In genomic region chr7:66969199-66969598, GRCm38 (mm10) we compare ENCODE assay signal across 20 mouse cellular contexts.
DNase-seq lines count a peak whose midpoint lies in the region; ATAC-seq and TF ChIP-seq lines count a peak whose summit lies in the region.
"Had no signal": no experiment of that assay in that cellular context is flagged by ENCODE, and none has a peak within 500 bp of the region (broad histone marks: within the 10 kb centered on the region; RNA-seq: fewer than 3 reads in every experiment).

No protein-coding gene starts in this region.

- 14% methylated on average over 2 of the region's 2 CpGs for WGBS in intestine, embryonic 14.5 days
- 35% methylated on average over 2 of the region's 2 CpGs for WGBS in intestine, postnatal 0 days
- 34% methylated on average over 2 of the region's 2 CpGs for WGBS in stomach, embryonic 15.5 days
- 73% methylated on average over 2 of the region's 2 CpGs for WGBS in midbrain, postnatal 0 days

- peaks cover 49% of the 10 kb centered on the region for H3K4me1 ChIP-seq in intestine, embryonic 14.5 days (replicated peaks; ENCODE audit: control insufficient read depth, insufficient read depth, low read length)
- no peaks in the 10 kb centered on the region for H3K4me1 ChIP-seq in intestine, postnatal 0 days (replicated peaks; ENCODE audit: control insufficient read depth, insufficient read depth, low read length)
- peaks cover 0 to 4% of the 10 kb centered on the region in 2 experiments; a peak in 2 of 4 replicates for H3K4me1 ChIP-seq in MEL (ENCODE audit: control insufficient read depth in 1 of 2, insufficient read depth in 2 of 2, low read length in 2 of 2)
- H3K4me1 ChIP-seq in stomach, embryonic 15.5 days: peaks cover 5% of the 10 kb centered on the region; the same call in 1 of the 2 replicates
- peaks cover 4% of the 10 kb centered on the region; the same call in 1 of the 2 replicates for H3K4me1 ChIP-seq in midbrain, postnatal 0 days (ENCODE audit: insufficient read depth, low read length)

- H3K36me3 ChIP-seq in intestine, embryonic 14.5 days (ENCODE audit: control insufficient read depth, insufficient read depth, low read length): no peaks in the 10 kb centered on the region
- H3K36me3 ChIP-seq in intestine, postnatal 0 days (ENCODE audit: control insufficient read depth, insufficient read depth): no peaks in the 10 kb centered on the region
- no peaks in the 10 kb centered on the region; a peak in 1 of 4 replicates for H3K36me3 ChIP-seq in MEL (ENCODE audit: control insufficient read depth in 1 of 2, insufficient read depth in 2 of 2, low read length in 2 of 2)
- no peaks in the 10 kb centered on the region for H3K36me3 ChIP-seq in stomach, embryonic 15.5 days
- H3K36me3 ChIP-seq in midbrain, postnatal 0 days (ENCODE audit: insufficient read depth, low read length): no peaks in the 10 kb centered on the region
- H3K36me3 ChIP-seq: hindbrain, embryonic 15.5 days; kidney, embryonic 15.5 days; liver, embryonic 13.5 days; midbrain, embryonic 10.5 days had no signal

- TF ChIP-seq EP300 in MEL (IDR thresholded peaks at IDR 0.05; ENCODE audit: low read depth in 1 of 2, low read length in 2 of 2): peak in 1 of 2 experiments; percentile 17; a peak in 2 of 4 replicates

- TF ChIP-seq CTCF in intestine, postnatal 0 days (IDR thresholded peaks at IDR 0.05; ENCODE audit: low read depth): no peak
- no peak for TF ChIP-seq CTCF in MEL (IDR thresholded peaks at IDR 0.05 in 2 of 3, conservative IDR thresholded peaks at IDR 0.05 in 1 of 3; ENCODE audit: control insufficient read depth in 1 of 3, insufficient read depth in 1 of 3, low read depth in 2 of 3, low read length in 3 of 3, poor library complexity in 1 of 3, severe bottlenecking in 1 of 3)
- no peak for TF ChIP-seq CTCF in midbrain, postnatal 0 days (IDR thresholded peaks at IDR 0.05)

- no peak for TF ChIP-seq POLR2A in MEL (IDR thresholded peaks at IDR 0.05; ENCODE audit: control insufficient read depth in 1 of 2, insufficient read depth in 1 of 2, low read depth in 1 of 2, low read length in 2 of 2, poor library complexity in 1 of 2)

- no peak overlapping the region for H3K4me3 ChIP-seq in intestine, embryonic 14.5 days (ENCODE audit: low read depth, low read length)
- no peak overlapping the region for H3K4me3 ChIP-seq in intestine, postnatal 0 days (ENCODE audit: low read depth, low read length)
- H3K4me3 ChIP-seq in MEL (ENCODE audit: control insufficient read depth in 1 of 2, insufficient read depth in 1 of 2, low read depth in 2 of 2, low read length in 2 of 2): no peak overlapping the region
- H3K4me3 ChIP-seq in stomach, embryonic 15.5 days (replicated peaks): no peak overlapping the region
- no peak overlapping the region for H3K4me3 ChIP-seq in midbrain, postnatal 0 days (ENCODE audit: low read depth, low read length)
- H3K4me3 ChIP-seq: hindbrain, embryonic 15.5 days; kidney, embryonic 15.5 days; layer of hippocampus, adult 2 months; liver, embryonic 13.5 days; midbrain, embryonic 10.5 days had no signal

- TF ChIP-seq RAD21 in MEL (IDR thresholded peaks at IDR 0.05; ENCODE audit: low read depth, low read length): no peak

- peak overlapping the region; percentile 38; the same call in 1 of the 2 replicates for H3K27ac ChIP-seq in intestine, embryonic 14.5 days (ENCODE audit: low read depth)
- no peak overlapping the region for H3K27ac ChIP-seq in intestine, postnatal 0 days (ENCODE audit: low read depth, low read length)
- H3K27ac ChIP-seq in MEL (ENCODE audit: control insufficient read depth, low read depth, low read length): no peak overlapping the region; the same call in 1 of the 2 replicates
- peak overlapping the region; percentile 21; the same call in 1 of the 2 replicates for H3K27ac ChIP-seq in stomach, embryonic 15.5 days
- H3K27ac ChIP-seq in midbrain, postnatal 0 days (ENCODE audit: low read depth, low read length): no peak overlapping the region
- H3K27ac ChIP-seq: hindbrain, embryonic 15.5 days; kidney, embryonic 15.5 days; layer of hippocampus, adult 2 months; liver, embryonic 13.5 days; midbrain, embryonic 10.5 days had no signal

- H3K79me2 ChIP-seq in MEL (ENCODE audit: control insufficient read depth, insufficient read depth, low read length, poor library complexity): no peaks in the 10 kb centered on the region

- no peak overlapping the region for H3K9ac ChIP-seq in intestine, embryonic 14.5 days (ENCODE audit: low read length)
- no peak overlapping the region for H3K9ac ChIP-seq in intestine, postnatal 0 days (ENCODE audit: low read depth, low read length)
- no peak overlapping the region for H3K9ac ChIP-seq in MEL (ENCODE audit: control insufficient read depth, low read depth, low read length, poor library complexity, severe bottlenecking)
- H3K9ac ChIP-seq in stomach, embryonic 15.5 days: no peak overlapping the region
- H3K9ac ChIP-seq in midbrain, postnatal 0 days (replicated peaks; ENCODE audit: low read length, poor library complexity, severe bottlenecking): no peak overlapping the region
- H3K9ac ChIP-seq: hindbrain, embryonic 15.5 days; kidney, embryonic 15.5 days; liver, embryonic 13.5 days had no signal

- no peaks in the 10 kb centered on the region for H3K27me3 ChIP-seq in intestine, embryonic 14.5 days (replicated peaks; ENCODE audit: control insufficient read depth, insufficient read depth, low read length)
- H3K27me3 ChIP-seq in intestine, postnatal 0 days (replicated peaks; ENCODE audit: control insufficient read depth, insufficient read depth, low read length): no peaks in the 10 kb centered on the region
- H3K27me3 ChIP-seq in MEL (ENCODE audit: control insufficient read depth in 1 of 2, insufficient read depth in 2 of 2, low read length in 2 of 2): no peaks in the 10 kb centered on the region
- no peaks in the 10 kb centered on the region for H3K27me3 ChIP-seq in stomach, embryonic 15.5 days (replicated peaks)
- H3K27me3 ChIP-seq in midbrain, postnatal 0 days (ENCODE audit: insufficient read depth, low read length): no peaks in the 10 kb centered on the region
- H3K27me3 ChIP-seq: hindbrain, embryonic 15.5 days; kidney, embryonic 15.5 days; liver, embryonic 13.5 days had no signal

- H3K4me2 ChIP-seq in intestine, embryonic 14.5 days (ENCODE audit: low read length): no peak overlapping the region
- no peak overlapping the region for H3K4me2 ChIP-seq in intestine, postnatal 0 days (replicated peaks; ENCODE audit: low read depth)
- H3K4me2 ChIP-seq in stomach, embryonic 15.5 days: no peak overlapping the region
- H3K4me2 ChIP-seq in midbrain, postnatal 0 days (ENCODE audit: low read depth, low read length, poor library complexity, severe bottlenecking): no peak overlapping the region
- H3K4me2 ChIP-seq: hindbrain, embryonic 15.5 days; kidney, embryonic 15.5 days; liver, embryonic 13.5 days had no signal

- no peak for ATAC-seq in intestine, embryonic 14.5 days (replicated peaks; ENCODE audit: low FRiP score, low TSS enrichment, low read depth)
- no peak for ATAC-seq in intestine, postnatal 0 days
- ATAC-seq in stomach, embryonic 15.5 days (ENCODE audit: insufficient read depth, low FRiP score, low read depth): no peak
- no peak for ATAC-seq in midbrain, postnatal 0 days (ENCODE audit: low FRiP score)
- ATAC-seq: activated CD4-positive, CD25-positive, alpha-beta regulatory T cell, adult 4 months; forebrain, embryonic 14.5 days had no signal

- DNase-seq in gastrocnemius, postnatal 25 days: peak; percentile 4
- no peak for DNase-seq in gastrocnemius, postnatal 4 days (ENCODE audit: low spot score in 2 of 2)
- no peak for DNase-seq in intestine, embryonic 14.5 days (ENCODE audit: low spot score)
- peak; percentile 31 for DNase-seq in MEL (ENCODE audit: low read depth, low spot score)
- DNase-seq in midbrain, postnatal 0 days (ENCODE audit: low spot score): no peak
- DNase-seq in kidney, adult 11 months: no peak
- DNase-seq: adrenal gland, postnatal 25 days; cerebellum, adult 9-10 months; embryo, embryonic 11 days; liver, embryonic 13.5 days; lung, postnatal 14 days; right cerebral cortex, adult 18-20 months had no signal

- H3K9me3 ChIP-seq in intestine, embryonic 14.5 days (ENCODE audit: control insufficient read depth, low read length): no peaks in the 10 kb centered on the region
- H3K9me3 ChIP-seq in intestine, postnatal 0 days (ENCODE audit: control insufficient read depth): no peaks in the 10 kb centered on the region
- H3K9me3 ChIP-seq in MEL (replicated peaks; ENCODE audit: insufficient read depth, low read length): no peaks in the 10 kb centered on the region
- H3K9me3 ChIP-seq in stomach, embryonic 15.5 days: no peaks in the 10 kb centered on the region
- H3K9me3 ChIP-seq in midbrain, postnatal 0 days (ENCODE audit: low read length): no peaks in the 10 kb centered on the region
- H3K9me3 ChIP-seq: hindbrain, embryonic 15.5 days; kidney, embryonic 15.5 days; liver, embryonic 13.5 days; midbrain, embryonic 10.5 days had no signal

TF ChIP-seq in MEL, 35 proteins besides CTCF, POLR2A, EP300 and RAD21:
- peak; percentile 52 for TF ChIP-seq GATA1 (IDR thresholded peaks at IDR 0.05; ENCODE audit: low read depth, low read length)
- TF ChIP-seq RCOR1 (IDR thresholded peaks at IDR 0.05; ENCODE audit: low read depth, low read length): peak; percentile 53; the same call in 1 of the 2 replicates
- peak; percentile 28; the same call in 1 of the 2 replicates for TF ChIP-seq BHLHE40 (IDR thresholded peaks at IDR 0.05; ENCODE audit: borderline replicate concordance, low read depth, low read length)
- TF ChIP-seq JUND (IDR thresholded peaks at IDR 0.05; ENCODE audit: low read depth, low read length): no peak

Comparison
In these comparisons a context has a peak if more than half of its experiments do, and no peak if none do; other contexts are left out.
1. DNase-seq: peak in gastrocnemius, postnatal 25 days (single experiment) and MEL (single experiment); none in gastrocnemius, postnatal 4 days (0 of 2), intestine, embryonic 14.5 days (single experiment), midbrain, postnatal 0 days (single experiment) and kidney, adult 11 months (single experiment).
2. H3K27ac ChIP-seq: peak in intestine, embryonic 14.5 days (single experiment) and stomach, embryonic 15.5 days (single experiment); none in intestine, postnatal 0 days (single experiment), MEL (single experiment) and midbrain, postnatal 0 days (single experiment).